Mouse (Mus musculus): ENCODE data around the gene Snx29.

DNA sequence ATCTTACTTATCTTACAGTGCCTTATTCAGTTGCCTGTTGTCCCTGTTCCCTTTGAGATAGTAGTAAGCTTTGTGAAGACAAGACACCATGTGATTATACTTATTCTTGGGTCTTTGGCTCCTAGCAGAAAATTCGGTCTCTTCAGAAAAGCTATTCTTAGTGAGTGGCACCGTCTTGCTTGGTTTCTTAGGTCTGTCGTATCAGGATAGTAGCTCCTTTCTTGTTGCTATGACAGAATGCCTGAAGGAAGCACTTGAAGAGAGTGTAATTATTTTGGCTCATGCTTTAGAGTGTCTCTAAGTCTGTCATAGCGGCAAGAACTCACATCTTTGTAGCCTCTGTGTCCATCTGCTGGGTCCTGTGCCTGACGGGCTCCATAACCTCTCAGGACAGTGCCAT, 57.3 kb downstream of the Snx29 start:
- no peak for TF ChIP-seq EP300 (IDR thresholded peaks at IDR 0.05; ENCODE audit: low read length)
- TF ChIP-seq CTCF (conservative IDR thresholded peaks at IDR 0.05 in 1 of 2, IDR thresholded peaks at IDR 0.05 in 1 of 2; ENCODE audit: low read depth in 2 of 2, low read length in 2 of 2): no peak
- no peak for TF ChIP-seq POLR2A (IDR thresholded peaks at IDR 0.05; ENCODE audit: low read depth, low read length)
- TF ChIP-seq ZNF384 (IDR thresholded peaks at IDR 0.05; ENCODE audit: low read depth, low read length): no peak
- TF ChIP-seq E2F4 (IDR thresholded peaks at IDR 0.05; ENCODE audit: insufficient replicate concordance, low read depth, low read length): no peak

Data from CH12.LX (cell line).